Mouse (Mus musculus) limb, embryonic 12.5 days (tissue): ENCODE results near the gene Ankrd34a. TPM values are rescaled to one million over a fixed set of nuclear protein-coding genes. Genes with fewer than 3 reads are reported as not detected.

Experiments
- ATAC-seq: fragments of 200-750 bp; cut with Nextera tagmentation; 2 replicates; pipeline ENCODE4 v1.8.0; 2017; ENCODE audit warnings: low read depth, moderate TSS enrichment; ENCODE audit not compliant: insufficient number of reproducible peaks, insufficient read depth, low FRiP score, low TSS enrichment
- H3K27ac ChIP-seq: fragments of 300-500 bp; sonication (generic); 2 replicates; pipeline ENCODE4 v1.5.1; 2016; ENCODE audit warnings: mild to moderate bottlenecking, moderate library complexity
- H3K27me3 ChIP-seq: fragments of 300-500 bp; sonication (generic); 2 replicates; pipeline ENCODE4 v1.6.1; 2016; ENCODE audit warnings: mild to moderate bottlenecking, moderate library complexity
- H3K36me3 ChIP-seq: fragments of 300-500 bp; sonication (generic); 2 replicates; pipeline ENCODE4 v1.6.1; 2016; ENCODE audit warnings: mild to moderate bottlenecking, moderate library complexity
- H3K4me1 ChIP-seq: fragments of 300-500 bp; sonication (generic); replicated peaks from 2 replicates; pipeline ENCODE4 v1.6.1; 2016
- H3K4me2 ChIP-seq: fragments of 300-500 bp; sonication (generic); 2 replicates; pipeline ENCODE4 v1.6.1; 2016; ENCODE audit warnings: mild to moderate bottlenecking, moderate library complexity
- H3K4me3 ChIP-seq: fragments of 300-500 bp; sonication (generic); replicated peaks from 2 replicates; pipeline ENCODE4 v1.5.1; 2016; ENCODE audit warnings: mild to moderate bottlenecking
- H3K9ac ChIP-seq: fragments of 300-500 bp; sonication (generic); replicated peaks from 2 replicates; pipeline ENCODE4 v1.6.1; 2016; ENCODE audit warnings: mild to moderate bottlenecking, moderate library complexity
- H3K9me3 ChIP-seq: fragments of 300-500 bp; sonication (generic); 2 replicates; pipeline ENCODE4 v1.6.1; 2016; ENCODE audit warnings: mild to moderate bottlenecking, moderate library complexity
- WGBS: fragments of 180-500 bp; shearing (Covaris S2); methylation state at CpG from one replicate; pipeline ENCODE4 v1.1.7; 2016; 5-methylcytosine and 5-hydroxymethylcytosine counted together
- polyA plus RNA-seq: library from polyadenylated mRNA; unstranded; fragments of >200 nt; fragmentation: Nextera tagmentation; extraction: Ambion mirVana; gene quantifications from 2 replicates; pipeline ENCODE4 v1.2.1, GENCODE M21; 2016

Gene Ankrd34a
- polyA plus RNA-seq, 1 experiment from 2014 or later: 2.2 TPM

GRCm38 (mm10) chr3:96581771-96582515, 14.5 kb upstream of the Ankrd34a start:
- peaks cover 14% of the 10 kb centered on the region for H3K4me1 ChIP-seq
- no peak overlapping the region for H3K4me3 ChIP-seq
- no peak overlapping the region for H3K27ac ChIP-seq
- no peak overlapping the region for H3K4me2 ChIP-seq
- WGBS: 83% methylated on average over 16 of the region's 16 CpGs
- H3K9me3 ChIP-seq: no peaks in the 10 kb centered on the region
- no peak overlapping the region for H3K9ac ChIP-seq
- peaks cover 8% of the 10 kb centered on the region; the same call in 1 of the 2 replicates for H3K27me3 ChIP-seq
- peaks cover 3% of the 10 kb centered on the region; the same call in 1 of the 2 replicates for H3K36me3 ChIP-seq
- ATAC-seq: no peak

- no peak overlapping the region for H3K27ac ChIP-seq
- no peak for ATAC-seq
- H3K9me3 ChIP-seq: 0 out of 2 replicates have a peak, but pooled peaks cover 4% of the 10 kb centered on the region
- WGBS: 85% methylated on average over 5 of the region's 5 CpGs
- H3K9ac ChIP-seq: no peak overlapping the region
- H3K4me3 ChIP-seq: no peak overlapping the region
- no peak overlapping the region for H3K4me2 ChIP-seq
- no peaks in the 10 kb centered on the region for H3K36me3 ChIP-seq
- H3K4me1 ChIP-seq: peaks cover 9% of the 10 kb centered on the region
- peaks cover 8% of the 10 kb centered on the region; the same call in 1 of the 2 replicates for H3K27me3 ChIP-seq
These were observed 13.1 kb upstream of the Ankrd34a start for GRCm38 (mm10) chr3:96583386-96583785.

GRCm38 (mm10) chr3:96590657-96591056, 5.8 kb upstream of the Ankrd34a start:
- H3K4me1 ChIP-seq: peaks cover 18% of the 10 kb centered on the region
- WGBS: 85% methylated on average over 4 of the region's 4 CpGs
- H3K4me2 ChIP-seq: no peak overlapping the region
- no peak for ATAC-seq
- H3K27ac ChIP-seq: no peak overlapping the region
- peaks cover 10% of the 10 kb centered on the region for H3K27me3 ChIP-seq
- H3K4me3 ChIP-seq: no peak overlapping the region
- H3K9ac ChIP-seq: no peak overlapping the region
- H3K9me3 ChIP-seq: 0 out of 2 replicates have a peak, but pooled peaks cover 4% of the 10 kb centered on the region
- H3K36me3 ChIP-seq: no peaks in the 10 kb centered on the region

GRCm38 (mm10) chr3:96593374-96593773, 3.1 kb upstream of the Ankrd34a start:
- no peak for ATAC-seq
- Histone ChIP-seq H3K9ac (peak overlapping the region; percentile 74), H3K27me3 (peaks cover 28% of the 10 kb centered on the region), H3K4me1 (peaks cover 40% of the 10 kb centered on the region), H3K36me3 (no peaks in the 10 kb centered on the region), H3K4me3 (peak overlapping the region; percentile 62), H3K9me3 (no peaks in the 10 kb centered on the region), H3K27ac (no peak overlapping the region), H3K4me2 (peak overlapping the region; percentile 78)
- under 1% methylated on average over 10 of the region's 10 CpGs for WGBS

GRCm38 (mm10) chr3:96593790-96594560, 2.5 kb upstream of the Ankrd34a start, which contains the start of gene Polr3gl:
Polr3gl (minus strand) TSS chr3:96594181.
- Histone ChIP-seq H3K4me1 (peaks cover 46% of the 10 kb centered on the region), H3K4me3 (peak within 1 kb of the TSS; percentile 62), H3K27ac (peak within 1 kb of the TSS; percentile 85), H3K9ac (peak within 1 kb of the TSS; percentile 74), H3K9me3 (no peaks in the 10 kb centered on the region), H3K36me3 (no peaks in the 10 kb centered on the region), H3K27me3 (peaks cover 34% of the 10 kb centered on the region), H3K4me2 (peak within 1 kb of the TSS; percentile 78)
- WGBS: under 1% methylated on average over 36 of the region's 38 CpGs
- ATAC-seq: peak; percentile 84

- Histone ChIP-seq H3K36me3 (no peaks in the 10 kb centered on the region), H3K27ac (no peak overlapping the region), H3K4me3 (no peak overlapping the region), H3K4me2 (no peak overlapping the region), H3K27me3 (peaks cover 39% of the 10 kb centered on the region), H3K9ac (no peak overlapping the region), H3K9me3 (no peaks in the 10 kb centered on the region), H3K4me1 (peaks cover 48% of the 10 kb centered on the region)
- ATAC-seq: no peak
- 73% methylated on average over 5 of the region's 5 CpGs for WGBS
These were observed 1.6 kb upstream of the Ankrd34a start for GRCm38 (mm10) chr3:96594851-96595250.

- peak overlapping the region; percentile 53 for H3K4me3 ChIP-seq
- no peaks in the 10 kb centered on the region for H3K36me3 ChIP-seq
- H3K9ac ChIP-seq: no peak overlapping the region
- no peaks in the 10 kb centered on the region for H3K9me3 ChIP-seq
- H3K4me2 ChIP-seq: peak overlapping the region; percentile 99
- H3K27me3 ChIP-seq: peaks cover 39% of the 10 kb centered on the region
- WGBS: 31% methylated on average over 6 of the region's 6 CpGs
- H3K27ac ChIP-seq: no peak overlapping the region
- H3K4me1 ChIP-seq: peaks cover 51% of the 10 kb centered on the region
- ATAC-seq: no peak
These were observed 775 bp upstream of the Ankrd34a start for GRCm38 (mm10) chr3:96595661-96596060.

- H3K9me3 ChIP-seq: no peaks in the 10 kb centered on the region
- H3K9ac ChIP-seq: peak overlapping the region; percentile 67
- peaks cover 39% of the 10 kb centered on the region for H3K27me3 ChIP-seq
- WGBS: 4% methylated on average over 10 of the region's 12 CpGs
- no peak overlapping the region for H3K27ac ChIP-seq
- no peaks in the 10 kb centered on the region for H3K36me3 ChIP-seq
- peak overlapping the region; percentile 53 for H3K4me3 ChIP-seq
- ATAC-seq: no peak
- H3K4me2 ChIP-seq: peak overlapping the region; percentile 99
- peaks cover 53% of the 10 kb centered on the region for H3K4me1 ChIP-seq
These were observed 419 bp downstream of the Ankrd34a start for GRCm38 (mm10) chr3:96596855-96597254.

GRCm38 (mm10) chr3:96597435-96597891, 1.0 kb downstream of the Ankrd34a start:
- Histone ChIP-seq H3K27ac (peak overlapping the region; percentile 67), H3K4me1 (peaks cover 54% of the 10 kb centered on the region), H3K9me3 (no peaks in the 10 kb centered on the region), H3K4me3 (peak overlapping the region; percentile 53), H3K9ac (peak overlapping the region; percentile 67), H3K27me3 (peaks cover 39% of the 10 kb centered on the region), H3K36me3 (no peaks in the 10 kb centered on the region), H3K4me2 (peak overlapping the region; percentile 99)
- under 1% methylated on average over 40 of the region's 40 CpGs for WGBS
- no peak for ATAC-seq

GRCm38 (mm10) chr3:96598156-96599068, 2.0 kb downstream of the Ankrd34a start:
- H3K36me3 ChIP-seq: no peaks in the 10 kb centered on the region
- peak overlapping the region; percentile 99 for H3K4me2 ChIP-seq
- no peaks in the 10 kb centered on the region for H3K9me3 ChIP-seq
- peak overlapping the region; percentile 67 for H3K9ac ChIP-seq
- peaks cover 54% of the 10 kb centered on the region for H3K4me1 ChIP-seq
- H3K27me3 ChIP-seq: peaks cover 39% of the 10 kb centered on the region
- no peak for ATAC-seq
- 1% methylated on average over 54 of the region's 54 CpGs for WGBS
- peak overlapping the region; percentile 67 for H3K27ac ChIP-seq
- H3K4me3 ChIP-seq: peak overlapping the region; percentile 53
